Mouse (Mus musculus) MEL (cell line): ENCODE measurements around the gene Ube2q1. TPM values are rescaled to one million over a fixed set of nuclear protein-coding genes. Genes with fewer than 3 reads are reported as not detected.
A peak's percentile ranks its signal among the peaks of the same experiment; 100 is the strongest.

Experiments used
- DNase-seq: peaks from one replicate; pipeline ENCODE4 v3.0.0; 2011; ENCODE audit warnings: low read depth, low spot score
- H3K27ac ChIP-seq: 2 replicates; pipeline ENCODE4 v1.5.1; 2012; ENCODE audit warnings: low read depth, mild to moderate bottlenecking, control low read depth, low read length, moderate library complexity; ENCODE audit not compliant: control insufficient read depth
- H3K27me3 ChIP-seq, 2 experiments: fragments of 150-350 bp in 1 of 2; sonication (generic) in 1 of 2; 2 replicates each; pipeline ENCODE4 v1.6.1; 2012; ENCODE audit warnings: low read length in 2 of 2, mild to moderate bottlenecking in 2 of 2, improper control_type of control experiment in 1 of 2, moderate library complexity in 1 of 2; ENCODE audit not compliant: insufficient read depth in 2 of 2, control insufficient read depth in 1 of 2
- H3K36me3 ChIP-seq, 2 experiments: 2 replicates each; pipeline ENCODE4 v1.6.1; 2012 to 2014; ENCODE audit warnings: low read length in 2 of 2, improper control_type of control experiment in 1 of 2, inconsistent platforms in 1 of 2, mild to moderate bottlenecking in 1 of 2; ENCODE audit not compliant: insufficient read depth in 2 of 2, control insufficient read depth in 1 of 2
- H3K4me1 ChIP-seq, 2 experiments: fragments of 150-350 bp in 1 of 2; sonication (generic) in 1 of 2; 2 replicates each; pipeline ENCODE4 v1.6.1; 2012; ENCODE audit warnings: low read length in 2 of 2, improper control_type of control experiment in 1 of 2, mild to moderate bottlenecking in 1 of 2; ENCODE audit not compliant: insufficient read depth in 2 of 2, control insufficient read depth in 1 of 2
- H3K4me3 ChIP-seq, 2 experiments: fragments of 150-350 bp in 1 of 2; sonication (generic) in 1 of 2; 2 replicates each; pipeline ENCODE4 v1.5.1; 2012; ENCODE audit warnings: low read depth in 2 of 2, low read length in 2 of 2, mild to moderate bottlenecking in 2 of 2, moderate library complexity in 2 of 2, control low read depth in 1 of 2, improper control_type of control experiment in 1 of 2; ENCODE audit not compliant: control insufficient read depth in 1 of 2, insufficient read depth in 1 of 2
- H3K79me2 ChIP-seq: 2 replicates; pipeline ENCODE4 v1.6.1; 2012; ENCODE audit warnings: mild to moderate bottlenecking, low read length, moderate library complexity; ENCODE audit not compliant: control insufficient read depth, poor library complexity, insufficient read depth
- H3K9ac ChIP-seq: 2 replicates; pipeline ENCODE4 v1.6.1; 2012; ENCODE audit warnings: low read depth, mild to moderate bottlenecking, control low read depth, low read length, moderate library complexity; ENCODE audit not compliant: control insufficient read depth, poor library complexity, severe bottlenecking
- H3K9me3 ChIP-seq: fragments of 150-350 bp; sonication (generic); replicated peaks from 2 replicates; pipeline ENCODE4 v1.6.1; 2012; ENCODE audit warnings: mild to moderate bottlenecking, low read length, improper control_type of control experiment, moderate library complexity; ENCODE audit not compliant: insufficient read depth
- BHLHE40 ChIP-seq: IDR thresholded peaks from 2 replicates; pipeline ENCODE4 v1.6.1; 2012; ENCODE audit warnings: low read depth, mild to moderate bottlenecking, inconsistent platforms, low read length, improper control_type of control experiment, borderline replicate concordance
- CHD1 ChIP-seq: IDR thresholded peaks from 2 replicates; pipeline ENCODE4 v1.6.1; 2012; ENCODE audit warnings: low read depth, mild to moderate bottlenecking, inconsistent platforms, low read length, improper control_type of control experiment
- CTCF ChIP-seq, 3 experiments: IDR thresholded peaks in 2 of 3; conservative IDR thresholded peaks in 1 of 3; 2 replicates each; pipeline ENCODE4 v1.5.1; 2011 to 2012; ENCODE audit warnings: low read length in 3 of 3, low read depth in 2 of 3, mild to moderate bottlenecking in 2 of 3, improper control_type of control experiment in 1 of 3, inconsistent platforms in 1 of 3, mixed read lengths in 1 of 3, moderate library complexity in 1 of 3; ENCODE audit not compliant: control insufficient read depth in 1 of 3, insufficient read depth in 1 of 3, poor library complexity in 1 of 3, severe bottlenecking in 1 of 3
- EP300 ChIP-seq, 2 experiments: IDR thresholded peaks; 2 replicates each; pipeline ENCODE4 v1.6.1; 2011; ENCODE audit warnings: improper control_type of control experiment in 2 of 2, low read length in 2 of 2, low read depth in 1 of 2, mild to moderate bottlenecking in 1 of 2
- JUND ChIP-seq: IDR thresholded peaks from 2 replicates; pipeline ENCODE4 v1.6.1; 2011; ENCODE audit warnings: low read depth, mild to moderate bottlenecking, improper control_type of control experiment, low read length
- MAZ ChIP-seq: IDR thresholded peaks from 2 replicates; pipeline ENCODE4 v1.6.1; 2012; ENCODE audit warnings: low read depth, mild to moderate bottlenecking, inconsistent platforms, low read length, improper control_type of control experiment
- MEF2A ChIP-seq: IDR thresholded peaks from 2 replicates; pipeline ENCODE4 v1.6.1; 2014; ENCODE audit warnings: low read depth, mild to moderate bottlenecking, inconsistent platforms, low read length, improper control_type of control experiment; ENCODE audit not compliant: poor library complexity, insufficient replicate concordance, severe bottlenecking; ENCODE audit errors: extremely low read depth
- POLR2A ChIP-seq, 2 experiments: IDR thresholded peaks; 2 replicates each; pipeline ENCODE4 v1.6.1; 2011 to 2012; ENCODE audit warnings: low read length in 2 of 2, mild to moderate bottlenecking in 2 of 2, control low read depth in 1 of 2, improper control_type of control experiment in 1 of 2, low read depth in 1 of 2, moderate library complexity in 1 of 2; ENCODE audit not compliant: control insufficient read depth in 1 of 2, insufficient read depth in 1 of 2, poor library complexity in 1 of 2
- POLR2AphosphoS2 ChIP-seq: IDR thresholded peaks from 2 replicates; pipeline ENCODE4 v1.6.1; 2011; ENCODE audit warnings: low read length, improper control_type of control experiment
- RAD21 ChIP-seq: IDR thresholded peaks from 2 replicates; pipeline ENCODE4 v1.6.1; 2011; ENCODE audit warnings: mild to moderate bottlenecking, low read depth, low read length, improper control_type of control experiment
- RCOR1 ChIP-seq: IDR thresholded peaks from 2 replicates; pipeline ENCODE4 v1.6.1; 2012; ENCODE audit warnings: low read depth, mild to moderate bottlenecking, inconsistent platforms, low read length, improper control_type of control experiment
- SIN3A ChIP-seq: IDR thresholded peaks from 2 replicates; pipeline ENCODE4 v1.6.1; 2012; ENCODE audit warnings: low read length, improper control_type of control experiment, inconsistent platforms
- TCF12 ChIP-seq: IDR thresholded peaks from 2 replicates; pipeline ENCODE4 v1.6.1; 2014; ENCODE audit warnings: low read depth, mild to moderate bottlenecking, inconsistent platforms, low read length, improper control_type of control experiment, moderate library complexity
- USF2 ChIP-seq, 2 experiments: IDR thresholded peaks; 2 replicates each; pipeline ENCODE4 v1.6.1; 2011 to 2012; ENCODE audit warnings: improper control_type of control experiment in 2 of 2, low read length in 2 of 2, borderline replicate concordance in 1 of 2, inconsistent platforms in 1 of 2, low read depth in 1 of 2, mild to moderate bottlenecking in 1 of 2; ENCODE audit not compliant: insufficient read depth in 1 of 2
- ZKSCAN1 ChIP-seq: IDR thresholded peaks from 2 replicates; pipeline ENCODE4 v1.6.1; 2012; ENCODE audit warnings: low read depth, mild to moderate bottlenecking, inconsistent platforms, low read length, improper control_type of control experiment, moderate library complexity
- ZNF384 ChIP-seq: IDR thresholded peaks from 2 replicates; pipeline ENCODE4 v1.6.1; 2012; ENCODE audit warnings: low read depth, mild to moderate bottlenecking, inconsistent platforms, low read length, improper control_type of control experiment
- polyA plus RNA-seq, 2 experiments: library from polyadenylated mRNA; stranded (reverse) in 1 of 2; unstranded in 1 of 2; fragments of >175 nt in 1 of 2; fragments of >200 nt in 1 of 2; gene quantifications; 2 replicates each; pipeline versions ENCODE4 v1.2.1 to v1.2.4; 2012; ENCODE audit warnings: low replicate concordance in 2 of 2, low read depth in 1 of 2; ENCODE audit not compliant: insufficient read length in 2 of 2, insufficient read depth in 1 of 2, missing spikeins in 1 of 2
- total RNA-seq: library from RNA; depleted of rRNA; stranded (reverse); fragments of 300-350 nt; gene quantifications from 2 replicates; pipeline ENCODE4 v1.2.3, GENCODE M21; 2012

Gene Ube2q1
- total and polyA plus RNA-seq, 3 experiments: 73.8 to 162 (median 89.0) TPM

DNA sequence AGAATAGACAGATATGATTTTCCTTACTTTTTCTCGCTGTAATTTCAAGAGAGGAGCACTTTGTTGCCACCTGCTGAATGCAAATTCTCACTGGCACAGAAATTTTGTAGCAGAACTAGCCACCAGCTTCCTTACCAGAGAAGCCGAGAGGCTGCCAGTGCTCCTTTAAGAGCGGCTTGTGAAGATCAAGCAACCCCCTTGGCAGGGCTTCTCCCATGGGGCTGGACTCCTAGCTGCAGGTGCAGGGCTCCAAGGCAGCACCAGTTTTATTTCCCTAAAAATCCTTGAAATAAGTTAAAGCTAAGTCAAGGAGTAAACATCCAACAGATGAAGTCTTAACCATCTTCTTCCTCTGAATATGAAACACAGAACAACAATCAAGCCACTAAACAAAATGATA lies 38.8 kb downstream of the Ube2q1 start:
- no peak for DNase-seq
- no peaks in the 10 kb centered on the region for H3K9me3 ChIP-seq
- no peaks in the 10 kb centered on the region for H3K27me3 ChIP-seq
- H3K79me2 ChIP-seq: no peaks in the 10 kb centered on the region
- H3K27ac ChIP-seq: no peak overlapping the region
- H3K4me3 ChIP-seq: no peak overlapping the region
- H3K4me1 ChIP-seq: peaks cover 2 to 14% of the 10 kb centered on the region in 2 experiments; a peak in 3 of 4 replicates
- peaks cover 0 to 8% of the 10 kb centered on the region in 2 experiments; a peak in 2 of 4 replicates for H3K36me3 ChIP-seq
- no peak overlapping the region for H3K9ac ChIP-seq
- TF ChIP-seq SIN3A: no peak
- TF ChIP-seq MEF2A: no peak
- no peak for TF ChIP-seq BHLHE40
- no peak for TF ChIP-seq ZKSCAN1
- no peak for TF ChIP-seq USF2 (IDR thresholded peaks at IDR 0.05; ENCODE audit: borderline replicate concordance in 1 of 2, insufficient read depth in 1 of 2, low read depth in 1 of 2, low read length in 2 of 2)
- no peak for TF ChIP-seq RCOR1
- TF ChIP-seq CTCF (IDR thresholded peaks at IDR 0.05 in 2 of 3, conservative IDR thresholded peaks at IDR 0.05 in 1 of 3; ENCODE audit: control insufficient read depth in 1 of 3, insufficient read depth in 1 of 3, low read depth in 2 of 3, low read length in 3 of 3, poor library complexity in 1 of 3, severe bottlenecking in 1 of 3): no peak
- TF ChIP-seq POLR2A (IDR thresholded peaks at IDR 0.05; ENCODE audit: control insufficient read depth in 1 of 2, insufficient read depth in 1 of 2, low read depth in 1 of 2, low read length in 2 of 2, poor library complexity in 1 of 2): no peak
- TF ChIP-seq MAZ: no peak
- TF ChIP-seq RAD21: no peak
- TF ChIP-seq POLR2AphosphoS2: no peak
- TF ChIP-seq EP300 (IDR thresholded peaks at IDR 0.05; ENCODE audit: low read depth in 1 of 2, low read length in 2 of 2): no peak

DNA sequence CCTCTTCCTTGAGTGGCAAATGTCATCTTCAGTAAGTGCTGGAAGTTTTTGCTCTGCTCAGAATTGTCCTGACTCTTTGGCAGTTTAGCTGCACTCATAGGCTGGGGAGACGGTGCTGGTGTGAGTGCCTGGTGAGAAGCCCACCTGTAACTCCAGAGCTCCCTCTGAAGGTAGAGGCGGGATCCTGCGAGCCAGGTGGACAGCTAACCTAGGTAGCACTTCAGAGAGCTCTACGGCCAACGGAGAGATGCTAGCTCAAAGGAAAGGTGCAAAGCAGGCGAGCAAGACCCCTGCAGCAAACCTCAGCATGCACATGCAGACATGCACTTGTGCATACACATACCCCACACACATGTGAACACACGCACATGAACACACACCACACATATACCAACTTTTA lies 40.6 kb downstream of the Ube2q1 start:
- Histone ChIP-seq H3K4me3 (no peak overlapping the region), H3K4me1 (0 out of 4 replicates have a peak, but pooled peaks cover 0 to 6% of the 10 kb centered on the region in 2 experiments), H3K79me2 (no peaks in the 10 kb centered on the region), H3K27ac (no peak overlapping the region), H3K9me3 (no peaks in the 10 kb centered on the region), H3K36me3 (no peaks in the 10 kb centered on the region), H3K27me3 (no peaks in the 10 kb centered on the region), H3K9ac (no peak overlapping the region)
- TF ChIP-seq CTCF (IDR thresholded peaks at IDR 0.05 in 2 of 3, conservative IDR thresholded peaks at IDR 0.05 in 1 of 3; ENCODE audit: control insufficient read depth in 1 of 3, insufficient read depth in 1 of 3, low read depth in 2 of 3, low read length in 3 of 3, poor library complexity in 1 of 3, severe bottlenecking in 1 of 3): 0 out of 6 replicates have a peak, but pooled peaks of 1 of the 3 experiments have one; percentile 13
- no peak for TF ChIP-seq MAZ
- no peak for TF ChIP-seq JUND
- no peak for TF ChIP-seq CHD1
- no peak for TF ChIP-seq TCF12
- no peak for TF ChIP-seq POLR2A (IDR thresholded peaks at IDR 0.05; ENCODE audit: control insufficient read depth in 1 of 2, insufficient read depth in 1 of 2, low read depth in 1 of 2, low read length in 2 of 2, poor library complexity in 1 of 2)
- no peak for TF ChIP-seq ZNF384
- no peak for DNase-seq
